In genomic region chr12:5322444-5323087, GRCm38 (mm10) we compare ENCODE assay signal across 19 mouse cellular contexts. TPM values are rescaled to one million over a fixed set of nuclear protein-coding genes. Genes with fewer than 3 reads are reported as not detected.
A peak's percentile ranks its signal among the peaks of the same experiment; 100 is the strongest.
DNase-seq lines count a peak whose midpoint lies in the region; ATAC-seq lines count a peak whose summit lies in the region.
"Had no signal": no experiment of that assay in that cellular context is flagged by ENCODE, and none has a peak within 500 bp of the region (broad histone marks: within the 10 kb centered on the region; RNA-seq: fewer than 3 reads in every experiment).

No protein-coding gene starts in this region.

- H3K4me2 ChIP-seq in midbrain, embryonic 11.5 days, result no peak overlapping the region
- H3K4me2 ChIP-seq in midbrain, embryonic 16.5 days (ENCODE audit: low read length), result no peak overlapping the region
- H3K4me2 ChIP-seq: embryonic facial prominence, embryonic 12.5 days; forebrain, embryonic 13.5 days; forebrain, embryonic 15.5 days had no signal

- no peak overlapping the region for H3K27ac ChIP-seq in midbrain, embryonic 11.5 days (ENCODE audit: low read depth, low read length)
- no peak overlapping the region for H3K27ac ChIP-seq in midbrain, embryonic 16.5 days (ENCODE audit: low read length)
- no peak overlapping the region for H3K27ac ChIP-seq in midbrain, embryonic 10.5 days (replicated peaks)
- H3K27ac ChIP-seq: embryonic facial prominence, embryonic 10.5 days; embryonic facial prominence, embryonic 12.5 days; forebrain, embryonic 13.5 days; forebrain, embryonic 15.5 days had no signal

- peaks cover 2% of the 10 kb centered on the region; the same call in 1 of the 2 replicates for H3K4me1 ChIP-seq in midbrain, embryonic 11.5 days (ENCODE audit: control insufficient read depth, insufficient read depth, low read length)
- H3K4me1 ChIP-seq in midbrain, embryonic 16.5 days (ENCODE audit: control insufficient read depth, insufficient read depth, low read length), result no peaks in the 10 kb centered on the region
- peaks cover 11% of the 10 kb centered on the region for H3K4me1 ChIP-seq in midbrain, embryonic 10.5 days

- no peaks in the 10 kb centered on the region for H3K9me3 ChIP-seq in midbrain, embryonic 11.5 days (ENCODE audit: control insufficient read depth, low read length)
- no peaks in the 10 kb centered on the region for H3K9me3 ChIP-seq in midbrain, embryonic 16.5 days (replicated peaks; ENCODE audit: control insufficient read depth, low read length, poor library complexity, severe bottlenecking)
- H3K9me3 ChIP-seq in midbrain, embryonic 10.5 days (replicated peaks), result no peaks in the 10 kb centered on the region
- H3K9me3 ChIP-seq: embryonic facial prominence, embryonic 10.5 days; embryonic facial prominence, embryonic 12.5 days; forebrain, embryonic 13.5 days; forebrain, embryonic 15.5 days had no signal

- H3K27me3 ChIP-seq in midbrain, embryonic 11.5 days (ENCODE audit: control insufficient read depth, insufficient read depth, low read length), result no peaks in the 10 kb centered on the region
- no peaks in the 10 kb centered on the region for H3K27me3 ChIP-seq in midbrain, embryonic 16.5 days (ENCODE audit: control insufficient read depth, insufficient read depth, low read depth, low read length)
- no peaks in the 10 kb centered on the region for H3K27me3 ChIP-seq in midbrain, embryonic 10.5 days (ENCODE audit: low read depth, poor library complexity, severe bottlenecking)
- H3K27me3 ChIP-seq: embryonic facial prominence, embryonic 12.5 days; forebrain, embryonic 13.5 days; forebrain, embryonic 15.5 days had no signal

- ATAC-seq in midbrain, embryonic 11.5 days (ENCODE audit: low FRiP score), result no peak
- ATAC-seq in midbrain, embryonic 16.5 days, result no peak
- ATAC-seq: forebrain, embryonic 13.5 days; forebrain, embryonic 15.5 days had no signal

- whole genome bisulfite sequencing in midbrain, embryonic 11.5 days, result 90% methylated on average over 9 of the region's 9 CpGs
- 89% methylated on average over 9 of the region's 9 CpGs for WGBS in midbrain, embryonic 16.5 days
- WGBS in midbrain, embryonic 10.5 days, result 95% methylated on average over 9 of the region's 9 CpGs

- H3K9ac ChIP-seq in midbrain, embryonic 11.5 days (ENCODE audit: low read length), result no peak overlapping the region
- H3K9ac ChIP-seq in midbrain, embryonic 16.5 days (ENCODE audit: low read depth, low read length), result no peak overlapping the region
- H3K9ac ChIP-seq: embryonic facial prominence, embryonic 12.5 days; forebrain, embryonic 13.5 days; forebrain, embryonic 15.5 days had no signal

- H3K36me3 ChIP-seq in midbrain, embryonic 11.5 days (ENCODE audit: control insufficient read depth, insufficient read depth, low read length), result no peaks in the 10 kb centered on the region
- no peaks in the 10 kb centered on the region for H3K36me3 ChIP-seq in midbrain, embryonic 16.5 days (ENCODE audit: control insufficient read depth, insufficient read depth, low read length)
- no peaks in the 10 kb centered on the region for H3K36me3 ChIP-seq in midbrain, embryonic 10.5 days
- H3K36me3 ChIP-seq: embryonic facial prominence, embryonic 10.5 days; embryonic facial prominence, embryonic 12.5 days; forebrain, embryonic 15.5 days had no signal

- DNase-seq in heart, adult 11 months, result peak; percentile 35
- DNase-seq in heart, adult 9 months (ENCODE audit: low spot score in 2 of 2), result no peak
- peak; percentile 61 for DNase-seq in midbrain, embryonic 11.5 days (ENCODE audit: low spot score, missing footprints)
- DNase-seq in telencephalon, adult 2 months (ENCODE audit: low read depth, low spot score), result peak; percentile 28
- DNase-seq in midbrain, embryonic 10.5 days (ENCODE audit: low spot score), result no peak
- DNase-seq: adrenal gland, adult 2 months; adrenal gland, postnatal 10 days; adrenal gland, postnatal 25 days; cerebellum, adult 11-12 months; cerebellum, adult 2 months; cerebellum, adult 9-10 months; cerebellum, postnatal 10 days; cerebellum, postnatal 25 days had no signal

- no peak overlapping the region for H3K4me3 ChIP-seq in midbrain, embryonic 11.5 days (ENCODE audit: low read depth, low read length)
- no peak overlapping the region for H3K4me3 ChIP-seq in midbrain, embryonic 16.5 days (ENCODE audit: low read depth, low read length)
- H3K4me3 ChIP-seq in midbrain, embryonic 10.5 days, result no peak overlapping the region
- H3K4me3 ChIP-seq: embryonic facial prominence, embryonic 10.5 days; embryonic facial prominence, embryonic 12.5 days; forebrain, embryonic 13.5 days; forebrain, embryonic 15.5 days had no signal

RNA-seq across cellular contexts. Expression of gene Klhl29, which starts 52.9 kb away (rescaled TPM):
- 1.9 and 2.0 TPM in 2 replicates for polyA plus RNA-seq in midbrain, embryonic 11.5 days (2014; fragmentation: Nextera tagmentation; extraction: Ambion mirVana)
- polyA plus RNA-seq in midbrain, embryonic 16.5 days (2015; fragmentation: Nextera tagmentation; extraction: Ambion mirVana), result 4.0 and 4.6 TPM in 2 replicates
- 0.85 and 1.1 TPM in 2 replicates for polyA plus RNA-seq in midbrain, embryonic 10.5 days (2016; fragmentation: Nextera tagmentation; extraction: Ambion mirVana)
- polyA plus RNA-seq: C2C12 had no signal

Comparison
In these comparisons a context has a peak if more than half of its experiments do, and no peak if none do; other contexts are left out.
1. DNase-seq: peak in heart, adult 11 months (single experiment), midbrain, embryonic 11.5 days (single experiment) and telencephalon, adult 2 months (single experiment); none in heart, adult 9 months (0 of 2) and midbrain, embryonic 10.5 days (single experiment).